Mouse (Mus musculus): ENCODE data around the gene Utp14b. TPM values are rescaled to one million over a fixed set of nuclear protein-coding genes. Genes with fewer than 3 reads are reported as not detected.

Utp14b gene
- total and polyA plus RNA-seq, 2 experiments from 2014 or later, result 3.0 to 6.5 TPM

- peak overlapping the region; percentile 97 for H3K9ac ChIP-seq (replicated peaks; ENCODE audit: low read length)
- ATAC-seq (no peak), DNase-seq (ENCODE audit: low spot score) (no peak)
- no peaks in the 10 kb centered on the region for H3K27me3 ChIP-seq (ENCODE audit: insufficient read depth, low read length)
- peak overlapping the region; percentile 95 for H3K4me3 ChIP-seq (ENCODE audit: low read length)
- H3K36me3 ChIP-seq (ENCODE audit: insufficient read depth, low read length), result no peaks in the 10 kb centered on the region
- H3K27ac ChIP-seq, result peak overlapping the region; percentile 98
- H3K4me1 ChIP-seq (ENCODE audit: insufficient read depth, low read length), result peaks cover 5% of the 10 kb centered on the region
- TF ChIP-seq CTCF (IDR thresholded peaks at IDR 0.05; ENCODE audit: low read depth), result no peak
- H3K4me2 ChIP-seq (ENCODE audit: low read depth, low read length), result peak overlapping the region; percentile 66
- H3K9me3 ChIP-seq (ENCODE audit: low read length), result no peaks in the 10 kb centered on the region
- 26% methylated on average over 22 of the region's 22 CpGs for WGBS
Observed at GRCm38 (mm10) chr1:78657021-78657629, 713 bp upstream of the Utp14b start.

GRCm38 (mm10) chr1:78658441-78659269 is 817 bp downstream of the Utp14b start:
- Histone ChIP-seq H3K4me3 (ENCODE audit: low read length) (peak overlapping the region; percentile 95), H3K27me3 (ENCODE audit: insufficient read depth, low read length) (no peaks in the 10 kb centered on the region), H3K9me3 (ENCODE audit: low read length) (no peaks in the 10 kb centered on the region), H3K27ac (peak overlapping the region; percentile 98), H3K9ac (replicated peaks; ENCODE audit: low read length) (peak overlapping the region; percentile 97), H3K4me2 (ENCODE audit: low read depth, low read length) (peak overlapping the region; percentile 66), H3K36me3 (ENCODE audit: insufficient read depth, low read length) (no peaks in the 10 kb centered on the region), H3K4me1 (ENCODE audit: insufficient read depth, low read length) (peaks cover 5% of the 10 kb centered on the region)
- 1% methylated on average over 20 of the region's 20 CpGs for WGBS
- no peak for TF ChIP-seq CTCF (IDR thresholded peaks at IDR 0.05; ENCODE audit: low read depth)
- ATAC-seq (no peak), DNase-seq (ENCODE audit: low spot score) (peak; percentile 41)

GRCm38 (mm10) chr1:78659270-78659823 is 1.5 kb downstream of the Utp14b start:
- DNase-seq (ENCODE audit: low spot score), result no peak
- TF ChIP-seq CTCF (IDR thresholded peaks at IDR 0.05; ENCODE audit: low read depth), result no peak
- WGBS, result 27% methylated on average over 4 of the region's 4 CpGs

GRCm38 (mm10) chr1:78664326-78664725 is 6.5 kb downstream of the Utp14b start:
- DNase-seq (ENCODE audit: low spot score), result no peak
- Histone ChIP-seq H3K36me3 (ENCODE audit: insufficient read depth, low read length) (peaks cover 8% of the 10 kb centered on the region), H3K9ac (replicated peaks; ENCODE audit: low read length) (no peak overlapping the region), H3K4me1 (ENCODE audit: insufficient read depth, low read length) (peaks cover 5% of the 10 kb centered on the region), H3K27ac (no peak overlapping the region), H3K4me3 (ENCODE audit: low read length) (no peak overlapping the region), H3K4me2 (ENCODE audit: low read depth, low read length) (no peak overlapping the region), H3K27me3 (ENCODE audit: insufficient read depth, low read length) (no peaks in the 10 kb centered on the region), H3K9me3 (ENCODE audit: low read length) (no peaks in the 10 kb centered on the region)
- ATAC-seq, result no peak
- no peak for TF ChIP-seq CTCF (IDR thresholded peaks at IDR 0.05; ENCODE audit: low read depth)
- WGBS, result 69% methylated on average over 4 of the region's 4 CpGs

More at GRCm38 (mm10) chr1:78659270-78659823, 1.5 kb downstream of the Utp14b start:
- ATAC-seq, result no peak
- Histone ChIP-seq H3K9me3 (ENCODE audit: low read length) (no peaks in the 10 kb centered on the region), H3K27ac (no peak overlapping the region), H3K4me2 (ENCODE audit: low read depth, low read length) (peak overlapping the region; percentile 66), H3K9ac (replicated peaks; ENCODE audit: low read length) (peak overlapping the region; percentile 97), H3K36me3 (ENCODE audit: insufficient read depth, low read length) (no peaks in the 10 kb centered on the region), H3K4me1 (ENCODE audit: insufficient read depth, low read length) (peaks cover 5% of the 10 kb centered on the region), H3K4me3 (ENCODE audit: low read length) (peak overlapping the region; percentile 95), H3K27me3 (ENCODE audit: insufficient read depth, low read length) (no peaks in the 10 kb centered on the region)

GRCm38 (mm10) chr1:78665954-78666499 is 8.2 kb downstream of the Utp14b start:
- H3K27me3 ChIP-seq (ENCODE audit: insufficient read depth, low read length), result no peaks in the 10 kb centered on the region
- ATAC-seq (no peak), DNase-seq (ENCODE audit: low spot score) (no peak)
- no peak overlapping the region for H3K4me2 ChIP-seq (ENCODE audit: low read depth, low read length)
- no peak overlapping the region for H3K4me3 ChIP-seq (ENCODE audit: low read length)
- no peak overlapping the region for H3K27ac ChIP-seq
- no peak overlapping the region for H3K9ac ChIP-seq (replicated peaks; ENCODE audit: low read length)
- no peak for TF ChIP-seq CTCF (IDR thresholded peaks at IDR 0.05; ENCODE audit: low read depth)
- H3K9me3 ChIP-seq (ENCODE audit: low read length), result no peaks in the 10 kb centered on the region
- H3K36me3 ChIP-seq (ENCODE audit: insufficient read depth, low read length), result peaks cover 8% of the 10 kb centered on the region
- peaks cover 3% of the 10 kb centered on the region for H3K4me1 ChIP-seq (ENCODE audit: insufficient read depth, low read length)
- WGBS, result 96% methylated on average over 9 of the region's 9 CpGs

GRCm38 (mm10) chr1:78666585-78666984 is 8.7 kb downstream of the Utp14b start:
- TF ChIP-seq CTCF (IDR thresholded peaks at IDR 0.05; ENCODE audit: low read depth), result no peak
- DNase-seq (ENCODE audit: low spot score), result no peak

More at GRCm38 (mm10) chr1:78666585-78666984, 8.7 kb downstream of the Utp14b start:
- H3K4me2 ChIP-seq (ENCODE audit: low read depth, low read length), result no peak overlapping the region
- peaks cover 8% of the 10 kb centered on the region for H3K36me3 ChIP-seq (ENCODE audit: insufficient read depth, low read length)
- H3K27ac ChIP-seq, result no peak overlapping the region
- 100% methylated on average over 1 of the region's 1 CpGs for WGBS
- H3K27me3 ChIP-seq (ENCODE audit: insufficient read depth, low read length), result no peaks in the 10 kb centered on the region
- no peak overlapping the region for H3K9ac ChIP-seq (replicated peaks; ENCODE audit: low read length)
- H3K4me1 ChIP-seq (ENCODE audit: insufficient read depth, low read length), result no peaks in the 10 kb centered on the region
- no peak overlapping the region for H3K4me3 ChIP-seq (ENCODE audit: low read length)
- no peaks in the 10 kb centered on the region for H3K9me3 ChIP-seq (ENCODE audit: low read length)
- no peak for ATAC-seq
